Mouse (Mus musculus) c-Kit-positive CD71-positive TER-119-positive erythroid progenitor cells, embryonic 14.5 days (primary cell): ENCODE measurements around the gene Dna2.

Experiments
- DNase-seq: peaks from one replicate; pipeline ENCODE4 v3.0.0-alpha.2; 2013; ENCODE audit warnings: low spot score

The Dna2 gene

DNA sequence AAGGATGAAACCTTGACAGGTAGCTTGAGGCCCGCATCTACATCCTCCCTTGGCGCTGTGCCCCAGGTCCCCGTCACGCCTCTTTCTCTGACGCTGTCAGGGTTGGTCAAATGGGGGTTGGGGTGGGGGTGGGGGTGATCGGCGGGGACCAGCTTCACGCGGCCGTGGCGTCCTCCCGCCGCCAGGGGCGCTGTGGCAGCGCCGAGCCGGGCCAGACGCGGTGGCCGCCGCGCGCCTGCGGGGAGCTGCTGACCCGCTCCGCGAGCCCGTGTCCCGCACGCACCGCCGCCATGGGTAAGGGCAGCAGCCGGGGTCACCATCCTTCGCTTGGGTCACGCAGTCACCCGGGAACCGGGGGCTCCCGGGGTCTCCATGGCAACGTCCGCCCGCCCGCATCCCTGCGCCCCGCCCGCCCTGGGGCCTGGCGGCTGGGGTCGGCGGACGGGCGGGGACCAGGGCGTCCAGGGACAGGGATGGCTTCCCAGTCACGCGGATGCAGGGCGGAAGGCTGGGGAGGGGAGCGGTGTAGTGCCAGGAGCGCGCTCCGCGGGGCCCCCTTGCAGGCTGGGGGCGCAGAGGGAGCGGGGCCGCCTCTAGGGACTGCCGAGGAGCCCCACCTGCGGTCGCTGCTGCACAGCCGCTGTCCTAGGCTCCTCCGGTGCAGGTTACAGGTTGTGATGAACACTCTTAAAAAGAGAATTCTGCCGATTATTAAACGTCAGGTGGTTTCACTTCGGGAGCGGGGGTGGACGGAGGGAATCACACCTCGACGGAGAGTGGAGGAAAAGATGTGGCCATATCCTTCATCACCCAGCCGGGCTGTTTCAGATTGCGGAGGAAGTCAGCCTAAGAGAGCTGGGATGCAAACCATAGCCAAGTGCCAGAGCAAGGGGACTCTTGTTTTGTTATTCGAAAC, 33.5 kb downstream of the Dna2 start, which contains the start of gene Rufy2:
TSS of gene Rufy2 (plus strand) at position 185 of the 916 bp plus-strand sequence.
- peak; percentile 52 for DNase-seq

DNA sequence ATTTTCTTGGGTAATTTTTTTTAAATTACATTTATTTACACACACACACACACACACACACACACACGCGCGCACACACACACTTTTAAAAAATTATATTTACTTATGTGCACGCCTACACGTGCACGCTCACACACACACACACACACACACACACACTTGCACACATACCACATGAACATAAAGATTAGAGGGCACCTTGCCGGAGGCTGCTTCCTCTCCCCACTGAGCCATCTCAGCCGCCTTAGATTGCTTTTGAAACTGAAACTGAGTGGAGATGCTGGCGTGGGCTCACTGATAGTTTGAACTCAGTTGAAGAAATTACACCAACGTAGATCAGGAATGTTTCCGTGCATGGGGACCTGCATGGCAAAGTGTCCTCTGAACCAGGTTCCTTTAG, 37.2 kb downstream of the Dna2 start:
- DNase-seq, result no peak

DNA sequence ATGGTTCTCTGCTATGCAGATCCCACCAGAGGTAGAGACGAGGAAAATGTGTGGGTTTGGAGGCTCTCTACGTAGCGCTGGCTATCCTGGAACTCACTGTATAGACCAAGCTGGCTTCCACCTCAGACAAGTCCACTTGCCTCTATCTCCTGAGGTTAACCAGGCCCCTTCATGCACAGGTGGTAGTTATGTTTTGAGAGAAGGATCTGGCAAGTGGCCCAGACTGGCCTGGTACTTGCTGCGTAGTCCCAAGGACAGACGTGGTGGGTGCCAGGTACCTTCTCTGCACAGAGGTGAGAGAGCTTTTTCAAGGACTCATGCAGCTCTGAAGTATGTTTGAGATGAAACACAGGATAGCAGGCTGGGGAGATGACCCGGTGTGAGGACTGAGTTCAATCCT, 37.7 kb downstream of the Dna2 start:
- no peak for DNase-seq

DNA sequence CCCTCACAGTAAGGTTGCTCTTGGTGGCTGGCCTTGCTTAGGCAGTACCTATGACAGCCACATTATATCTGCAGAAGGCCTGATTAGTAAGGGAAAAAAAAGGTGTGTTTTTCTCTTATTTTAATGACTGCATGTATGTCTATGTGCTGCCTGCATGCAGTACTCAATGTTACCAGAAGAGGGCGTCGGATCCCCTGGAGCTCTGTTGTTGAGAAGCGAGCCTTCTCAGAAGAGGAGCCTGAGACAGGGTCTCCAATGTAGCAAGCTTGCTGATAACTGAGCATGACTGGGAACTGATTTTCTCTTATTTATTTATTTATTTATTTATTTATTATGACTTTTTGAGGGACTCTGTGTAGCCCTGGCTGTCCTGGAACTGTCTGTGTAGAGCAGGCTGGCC, 40.5 kb downstream of the Dna2 start:
- DNase-seq, result peak; percentile 59

DNA sequence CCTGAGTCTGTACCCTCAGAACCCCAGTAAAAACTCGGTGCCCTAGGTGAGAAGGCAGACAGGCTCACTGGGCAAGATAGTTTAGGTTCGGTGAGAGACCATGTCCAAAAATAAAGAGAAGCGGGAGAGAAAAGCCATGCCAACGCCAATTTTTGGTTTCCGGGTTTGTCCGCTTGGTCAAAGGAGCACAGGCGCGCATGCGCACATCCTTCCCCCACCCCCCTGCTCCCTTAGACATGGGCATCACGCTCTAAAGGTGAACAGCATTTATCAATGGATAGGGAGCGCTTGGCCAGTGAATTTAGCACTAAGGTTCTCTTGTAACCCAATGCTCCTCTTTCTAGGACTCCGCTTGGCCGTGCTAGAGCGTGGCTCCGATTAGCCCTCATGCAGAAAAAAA, 43.8 kb downstream of the Dna2 start:
- DNase-seq, result no peak

DNA sequence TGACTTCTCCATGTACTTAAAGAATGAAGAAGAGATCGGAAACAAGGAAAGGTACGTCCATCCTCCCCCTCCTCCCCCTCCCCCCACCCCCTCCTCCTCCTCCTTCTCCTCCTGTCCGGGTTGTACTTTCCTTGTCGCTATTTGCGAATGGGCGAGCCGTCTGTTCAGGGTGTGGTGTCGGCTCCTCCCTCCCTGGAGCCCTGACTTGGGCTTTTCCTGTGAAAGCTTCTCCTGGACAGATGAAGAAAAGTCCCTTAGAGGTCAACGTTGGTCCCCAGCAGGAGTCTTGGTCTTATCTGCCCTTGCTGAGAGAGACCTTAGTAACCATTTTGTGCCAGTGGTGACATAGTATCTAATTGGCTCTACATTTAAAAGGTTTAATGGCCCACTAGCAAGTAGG, 47.2 kb downstream of the Dna2 start:
- no peak for DNase-seq

DNA sequence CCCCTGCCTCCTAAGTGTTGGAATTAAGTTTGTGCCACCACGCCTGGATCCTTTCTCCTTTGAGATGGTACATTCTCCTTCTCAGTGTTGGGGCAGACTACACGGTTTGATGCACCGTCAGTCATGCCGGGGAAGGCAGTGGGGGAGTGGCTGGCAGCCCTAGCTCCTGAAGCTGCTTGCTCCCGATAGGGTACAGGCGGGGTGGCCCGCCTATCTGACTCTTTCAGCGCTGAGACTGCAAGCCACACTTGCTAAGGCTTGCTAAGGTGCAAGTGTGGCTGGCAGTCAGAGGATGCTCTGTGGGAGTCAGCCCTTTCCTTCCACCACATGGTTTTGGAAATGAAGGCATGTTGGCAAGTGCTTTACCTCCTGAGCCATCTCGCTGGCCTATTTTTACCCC, 53.8 kb downstream of the Dna2 start:
- no peak for DNase-seq

DNA sequence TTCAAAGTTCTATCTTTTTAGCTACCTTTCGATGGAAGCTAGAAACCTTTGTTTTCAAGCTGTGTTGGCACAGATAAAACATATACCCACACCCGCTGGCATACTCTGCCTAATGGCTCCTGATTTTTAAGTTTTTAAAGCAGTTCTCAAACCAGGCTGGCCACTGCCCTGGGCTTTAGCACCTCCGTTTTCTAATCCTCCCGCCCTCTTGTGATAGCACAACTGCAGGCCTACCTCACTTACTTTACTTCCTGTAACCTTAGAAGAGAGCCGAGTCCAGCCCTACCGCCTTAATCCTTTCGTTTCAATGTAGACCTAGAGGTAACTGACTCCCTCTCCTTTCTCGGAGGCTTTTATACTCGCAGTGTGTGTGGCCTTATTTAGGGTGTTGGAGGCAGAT, 56.4 kb downstream of the Dna2 start:
- no peak for DNase-seq

DNA sequence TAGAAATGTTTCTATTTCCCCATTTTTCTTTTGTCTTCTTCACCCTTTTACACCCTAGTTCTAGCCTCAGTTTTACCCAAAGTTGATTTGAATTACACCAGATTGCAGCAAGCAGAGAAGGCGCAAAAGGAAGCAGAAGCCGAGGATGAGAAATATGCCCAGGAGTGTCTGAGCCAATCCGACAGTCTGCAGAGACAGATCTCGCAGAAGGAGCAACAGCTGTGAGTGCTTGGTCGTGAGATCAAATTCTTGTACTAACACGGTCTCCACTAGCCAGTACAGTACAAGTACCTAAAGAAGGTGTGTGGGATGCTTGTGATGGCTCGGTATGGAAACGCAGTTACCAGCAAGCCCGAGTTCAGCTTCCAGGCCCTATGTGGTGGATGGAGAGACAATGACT, 57.7 kb downstream of the Dna2 start:
- no peak for DNase-seq

DNA sequence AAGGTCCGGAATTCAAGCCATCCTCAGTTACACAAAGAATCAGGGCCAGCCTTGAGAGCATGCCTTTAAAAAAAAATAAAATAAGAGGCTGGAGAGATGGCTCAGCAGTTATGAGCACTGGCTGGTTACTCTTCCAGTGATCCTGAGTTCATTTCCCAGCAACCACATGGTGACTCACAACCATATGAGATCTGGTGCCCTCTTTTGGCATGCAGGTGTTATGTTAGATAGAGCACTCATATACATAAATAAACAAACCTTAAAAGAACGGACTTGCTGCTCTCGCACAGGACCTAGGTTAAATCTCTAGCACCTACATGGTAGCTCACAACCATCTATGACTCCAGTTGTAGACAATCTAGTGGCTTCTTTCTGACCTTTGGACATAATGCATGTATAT, 61.4 kb downstream of the Dna2 start:
- DNase-seq, result no peak

DNA sequence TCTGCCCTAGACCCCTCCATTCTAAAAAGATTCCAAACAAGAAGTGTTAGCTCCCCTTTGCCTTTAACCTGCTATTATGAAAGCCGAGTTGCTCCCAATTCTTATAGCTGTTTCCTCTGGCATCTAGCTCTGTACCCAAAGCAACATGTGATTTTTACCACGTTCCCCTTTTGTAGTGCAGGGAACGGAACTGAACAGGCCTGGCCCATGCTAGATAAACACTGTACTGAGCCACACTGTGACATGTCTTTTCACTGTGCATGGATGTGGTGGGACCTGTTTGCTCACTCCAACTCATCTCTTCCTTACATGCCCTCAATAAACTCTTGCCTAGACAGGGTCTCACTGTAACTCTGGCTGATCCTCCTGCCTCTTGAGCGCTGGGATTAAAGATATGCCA, 63.4 kb downstream of the Dna2 start:
- DNase-seq, result no peak

DNA sequence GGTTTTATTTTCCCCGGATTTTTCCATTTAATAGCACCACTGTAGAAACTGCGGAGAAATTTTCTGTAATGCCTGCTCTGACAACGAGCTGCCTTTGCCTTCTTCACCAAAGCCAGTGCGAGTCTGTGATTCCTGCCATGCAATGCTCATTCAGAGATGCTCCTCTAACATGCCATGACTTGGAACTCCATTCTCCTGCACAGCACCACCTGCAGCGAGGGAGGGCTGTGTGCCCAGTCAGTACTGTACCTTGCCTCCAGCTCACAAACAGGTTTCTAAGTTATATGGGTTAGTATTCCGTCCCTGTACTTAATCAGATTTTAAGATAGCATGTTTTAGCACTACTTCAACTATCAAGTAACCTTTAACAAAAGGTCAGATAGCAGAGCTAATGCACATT, 64.7 kb downstream of the Dna2 start:
- no peak for DNase-seq

DNA sequence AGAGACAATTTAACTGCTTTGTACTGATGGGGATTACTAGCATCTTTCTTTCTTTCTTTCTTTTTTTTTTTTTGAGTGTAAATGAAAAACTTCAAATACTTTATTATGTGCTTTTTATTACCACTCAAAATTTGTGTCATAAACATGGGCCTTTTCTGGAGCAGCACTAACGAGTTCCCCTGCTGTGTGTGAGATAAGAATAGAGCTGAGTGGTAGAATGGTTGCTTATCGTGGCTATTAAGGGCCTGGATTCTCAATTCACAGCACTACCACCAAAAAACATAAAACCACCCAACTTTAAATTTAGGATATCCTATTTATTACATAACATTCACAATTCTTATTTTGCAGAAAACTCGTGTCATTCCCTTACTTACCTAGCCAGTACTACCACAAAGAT, 66.7 kb downstream of the Dna2 start:
- no peak for DNase-seq

DNA sequence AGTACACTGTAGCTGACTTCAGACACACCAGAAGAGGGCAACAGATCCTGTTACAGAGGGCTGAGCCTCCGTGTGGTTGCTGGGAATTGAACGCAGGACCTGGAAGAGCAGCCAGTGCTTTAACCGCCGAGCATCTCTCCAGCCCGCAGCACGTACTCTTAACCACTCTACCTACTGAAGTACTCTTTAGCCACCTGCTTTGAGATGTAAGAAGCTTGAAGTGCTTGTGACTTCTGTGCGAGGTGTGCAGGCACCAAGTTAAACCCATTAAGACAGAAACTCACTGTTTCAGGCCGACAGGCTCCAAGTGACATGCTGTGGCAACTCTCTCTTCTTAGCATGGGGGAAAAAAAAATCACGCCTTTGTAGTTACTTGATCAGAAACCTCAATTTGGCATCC, 67.3 kb downstream of the Dna2 start:
- no peak for DNase-seq

DNA sequence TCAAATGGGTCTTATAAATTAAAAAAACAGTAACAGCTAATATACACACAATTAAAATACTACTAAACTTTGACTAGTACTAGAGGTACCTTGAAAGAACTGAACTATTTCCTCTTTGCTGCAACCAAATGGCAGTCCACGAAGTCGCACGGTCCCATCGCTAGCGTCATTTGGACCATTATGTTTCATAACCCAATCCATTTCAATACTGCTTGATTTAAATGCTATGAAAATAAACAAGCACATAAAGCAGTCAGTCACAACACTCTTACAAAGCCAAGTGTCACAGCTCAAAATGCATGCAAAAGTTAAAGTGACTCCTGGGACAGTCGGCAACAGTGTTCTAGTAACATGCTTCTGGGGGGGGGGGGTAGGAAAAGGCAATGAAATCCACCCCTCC, 72.5 kb downstream of the Dna2 start:
- no peak for DNase-seq

DNA sequence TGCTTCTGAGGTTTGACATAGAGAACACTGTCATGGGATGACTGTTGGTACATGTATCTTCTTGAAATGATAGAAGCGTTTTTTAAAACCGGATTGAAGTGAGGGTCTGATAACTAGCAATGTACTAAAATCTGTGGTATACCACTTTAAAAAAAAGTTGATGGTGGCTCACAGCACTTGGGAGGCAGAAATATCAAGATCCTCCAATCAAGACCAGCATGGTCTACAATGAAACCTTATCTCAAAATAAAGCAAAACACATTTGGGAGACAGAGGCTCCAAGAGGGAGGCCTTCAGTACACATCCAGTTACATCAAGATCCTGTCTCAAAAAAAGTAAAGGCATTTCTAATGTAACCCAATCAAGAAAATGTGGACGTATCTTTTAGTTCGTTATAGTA, 74.9 kb downstream of the Dna2 start:
- peak; percentile 49 for DNase-seq

DNA sequence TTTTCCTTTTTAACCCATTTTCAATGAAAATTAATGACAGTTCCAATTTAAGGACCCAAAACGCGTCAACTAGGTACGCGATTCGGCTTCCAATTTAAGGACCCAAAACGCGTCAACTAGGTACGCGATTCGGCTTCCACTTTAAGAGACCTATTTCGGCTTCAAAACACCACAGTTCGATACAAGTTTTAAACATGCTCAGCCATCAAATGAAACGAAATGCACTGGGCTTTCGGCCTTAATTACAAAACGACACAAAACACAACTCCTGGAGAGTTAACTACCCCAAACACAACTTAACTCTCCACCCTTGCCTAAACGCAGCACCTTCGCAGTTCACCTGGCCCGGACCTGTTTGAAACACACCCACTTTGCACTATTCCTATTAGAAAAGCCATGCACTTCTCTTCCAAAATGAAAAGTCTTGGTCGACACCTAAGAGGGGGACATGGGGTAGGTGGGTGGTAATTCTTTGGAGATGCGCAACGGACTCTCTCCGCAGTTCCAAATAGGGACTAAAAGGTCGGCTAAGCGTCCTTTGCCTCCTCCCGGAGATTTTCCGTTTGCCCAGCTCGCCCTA, 75.8 kb downstream of the Dna2 start:
- DNase-seq, result peak; percentile 31

DNA sequence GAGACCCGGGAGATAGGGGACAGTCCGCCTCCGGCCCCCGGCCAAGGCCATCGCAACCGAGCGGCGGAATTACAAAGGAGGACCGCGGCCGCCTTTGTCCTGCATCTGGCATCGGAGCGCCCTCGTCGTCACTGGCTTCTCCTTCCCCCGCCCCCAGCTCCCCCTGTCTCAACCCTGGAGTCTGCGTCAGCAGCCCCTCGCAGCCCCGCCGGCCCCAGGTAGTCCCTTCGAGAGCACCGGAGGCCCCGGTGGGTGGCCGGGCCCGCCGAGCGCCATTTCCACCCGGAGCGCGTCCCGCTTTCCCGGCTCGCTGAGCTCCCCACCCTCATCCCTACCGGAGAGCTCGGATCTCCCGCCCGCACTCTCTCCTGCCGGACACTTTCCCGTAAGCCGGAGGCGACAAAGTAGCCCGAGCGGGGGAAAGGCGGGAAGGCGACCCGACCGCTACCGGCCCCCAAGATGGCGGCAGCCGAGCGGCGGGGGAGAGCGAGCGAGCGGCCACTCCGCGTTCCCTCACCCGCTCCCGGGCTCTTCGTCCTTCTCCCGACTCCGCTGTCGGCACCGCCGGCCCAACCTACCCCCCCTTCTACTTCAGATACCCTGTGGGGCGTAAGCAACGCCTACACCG, 76.4 kb downstream of the Dna2 start:
- DNase-seq, result peak; percentile 33
